Mouse (Mus musculus): ENCODE data around the gene Gm11939.

GRCm38 (mm10) chr11:99521288-99521860, 37.9 kb downstream of the Gm11939 start, which contains the start of gene Krt39:
- no peak for TF ChIP-seq CTCF (IDR thresholded peaks at IDR 0.05; ENCODE audit: extremely low read depth, insufficient read depth, low read length)
- no peak for TF ChIP-seq POLR2A (IDR thresholded peaks at IDR 0.05; ENCODE audit: extremely low read depth, insufficient read depth, low read length)

Measured in cortical plate, adult 2 months (tissue).